Mouse (Mus musculus) retina, adult 2 months (tissue): ENCODE measurements around the gene Gm21962.

ENCODE experiments used
- DNase-seq: peaks from one replicate; pipeline ENCODE4 v3.0.0-alpha.2; 2012; ENCODE audit warnings: low read depth, low spot score

The Gm21962 gene

DNA sequence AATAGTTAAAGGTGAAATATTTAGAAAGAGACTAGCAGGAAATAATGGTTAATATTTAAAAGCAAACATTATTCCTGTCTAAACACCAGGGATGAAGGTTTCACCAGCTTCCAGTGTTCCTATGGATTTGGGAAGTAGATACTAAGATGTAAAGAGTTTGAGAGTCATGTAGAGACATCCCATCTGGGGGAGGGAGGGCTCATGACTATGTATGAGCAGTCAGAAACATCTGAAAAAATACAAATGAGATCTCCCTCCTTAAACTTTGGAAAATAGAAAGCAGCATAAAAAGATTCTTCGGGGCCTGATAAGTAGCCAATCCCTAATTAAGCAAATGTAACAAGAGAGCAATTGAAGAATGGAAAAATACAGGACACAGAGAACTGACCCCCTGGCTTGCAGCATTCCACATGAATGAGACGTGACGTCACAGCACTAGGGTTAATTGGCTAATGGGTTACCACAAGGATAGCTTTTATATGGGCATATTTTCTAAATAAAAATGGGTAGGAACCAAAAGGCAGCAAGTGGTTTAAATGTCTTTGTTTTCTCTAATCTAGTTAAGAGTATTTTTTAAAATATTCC, 45.3 kb downstream of the Gm21962 start:
- DNase-seq = no peak
